Mouse (Mus musculus): ENCODE measurements around the gene Cog7. TPM values are rescaled to one million over a fixed set of nuclear protein-coding genes. Genes with fewer than 3 reads are reported as not detected.

Gene Cog7
- total RNA-seq, 2 experiments from 2014 or later: 24.5 to 26.2 TPM

DNA sequence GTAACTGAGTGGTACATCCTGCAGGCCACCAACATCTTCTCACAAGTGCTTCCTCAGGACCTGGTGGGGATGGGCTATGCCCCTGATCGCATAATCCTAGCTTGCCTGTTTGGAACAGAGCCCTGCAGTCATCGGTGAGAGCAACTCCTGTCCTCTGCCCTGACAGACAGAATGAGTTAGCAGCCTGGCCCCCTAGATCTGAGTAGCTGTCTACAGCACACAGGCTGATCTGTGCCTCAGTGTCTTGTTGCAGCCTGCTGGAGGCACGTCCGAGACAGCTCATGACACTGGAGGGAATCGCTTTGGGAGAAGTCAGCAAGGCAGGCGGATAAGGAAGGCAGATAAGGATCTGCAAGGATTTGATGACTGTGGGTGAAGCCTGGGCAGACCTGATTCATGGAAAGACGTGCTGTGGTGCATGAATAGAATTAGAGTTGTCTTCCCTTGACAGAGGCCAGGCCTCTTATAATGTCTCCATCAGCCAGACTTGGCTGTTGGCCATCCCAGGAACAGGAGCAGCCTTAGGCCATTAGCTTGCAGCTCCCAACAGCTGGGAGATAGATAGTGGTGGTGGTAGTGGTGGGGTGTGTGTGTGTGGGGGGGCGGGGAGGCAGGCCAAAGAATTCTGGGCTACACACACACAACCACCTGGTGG lies 78.6 kb downstream of the Cog7 start:
- intact Hi-C loops (cut with DNase I): no loop called here
- DNase-seq: peak; percentile 31

DNA sequence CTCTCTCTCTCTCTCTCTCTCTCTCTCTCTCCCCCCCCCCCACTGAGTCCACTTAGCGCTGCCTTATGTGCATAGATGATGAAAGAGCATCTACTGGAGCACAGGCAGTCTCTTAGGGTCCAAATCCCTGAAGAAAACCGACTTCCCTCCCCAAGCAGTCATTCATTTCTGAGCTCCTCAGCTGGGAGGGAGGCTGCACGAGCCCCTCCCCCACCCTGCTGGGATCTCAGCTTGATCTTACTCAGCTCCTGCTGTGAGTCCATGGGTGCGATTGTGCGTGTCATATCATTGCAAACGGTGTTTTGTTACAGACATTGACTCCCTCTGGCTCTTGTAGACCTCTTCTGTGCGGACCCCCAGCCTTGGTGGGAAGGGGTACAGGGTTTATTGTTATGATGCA lies 81.6 kb downstream of the Cog7 start:
- intact Hi-C loops (cut with DNase I): no loop called here
- no peak for DNase-seq

DNA sequence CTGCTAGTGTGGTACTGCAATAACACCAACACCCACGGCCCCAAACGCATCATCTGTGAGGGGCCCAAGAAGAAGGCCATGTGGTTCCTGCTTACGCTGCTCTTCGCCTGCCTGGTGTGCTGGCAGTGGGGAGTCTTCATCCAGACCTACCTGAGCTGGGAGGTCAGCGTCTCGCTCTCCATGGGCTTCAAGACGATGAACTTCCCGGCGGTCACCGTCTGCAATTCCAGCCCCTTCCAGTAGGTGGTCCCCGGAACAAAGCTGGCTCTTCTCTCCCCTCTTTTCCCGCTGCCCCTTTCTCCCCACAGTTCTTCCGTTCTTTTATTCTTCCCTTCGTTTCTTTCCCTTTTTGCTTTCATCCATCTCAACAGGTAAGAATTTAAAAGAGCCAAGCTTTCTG lies 82.2 kb downstream of the Cog7 start:
- intact Hi-C loops (cut with DNase I): no loop called here
- DNase-seq: peak; percentile 63

DNA sequence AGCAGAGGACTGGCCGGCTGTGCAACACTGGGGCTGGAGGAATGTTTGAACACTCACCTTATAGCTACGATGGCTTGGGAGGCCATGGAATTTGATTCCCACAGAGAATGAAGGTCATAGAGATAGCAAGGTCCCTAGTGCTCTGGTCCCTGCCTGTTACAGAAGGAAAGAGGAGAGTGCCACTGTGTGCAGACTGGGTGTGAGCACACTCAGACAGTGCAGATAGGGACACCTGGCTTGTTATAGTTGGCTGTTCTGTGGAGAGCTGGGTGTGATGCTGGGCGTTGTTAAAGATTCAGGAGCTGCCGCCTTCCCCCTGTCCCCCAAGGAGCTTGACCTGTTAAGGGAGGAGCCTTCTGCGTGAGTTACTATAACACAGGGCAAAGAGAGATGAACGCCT lies 84.8 kb downstream of the Cog7 start:
- DNase-seq: no peak
- intact Hi-C loops (cut with DNase I): no loop called here

DNA sequence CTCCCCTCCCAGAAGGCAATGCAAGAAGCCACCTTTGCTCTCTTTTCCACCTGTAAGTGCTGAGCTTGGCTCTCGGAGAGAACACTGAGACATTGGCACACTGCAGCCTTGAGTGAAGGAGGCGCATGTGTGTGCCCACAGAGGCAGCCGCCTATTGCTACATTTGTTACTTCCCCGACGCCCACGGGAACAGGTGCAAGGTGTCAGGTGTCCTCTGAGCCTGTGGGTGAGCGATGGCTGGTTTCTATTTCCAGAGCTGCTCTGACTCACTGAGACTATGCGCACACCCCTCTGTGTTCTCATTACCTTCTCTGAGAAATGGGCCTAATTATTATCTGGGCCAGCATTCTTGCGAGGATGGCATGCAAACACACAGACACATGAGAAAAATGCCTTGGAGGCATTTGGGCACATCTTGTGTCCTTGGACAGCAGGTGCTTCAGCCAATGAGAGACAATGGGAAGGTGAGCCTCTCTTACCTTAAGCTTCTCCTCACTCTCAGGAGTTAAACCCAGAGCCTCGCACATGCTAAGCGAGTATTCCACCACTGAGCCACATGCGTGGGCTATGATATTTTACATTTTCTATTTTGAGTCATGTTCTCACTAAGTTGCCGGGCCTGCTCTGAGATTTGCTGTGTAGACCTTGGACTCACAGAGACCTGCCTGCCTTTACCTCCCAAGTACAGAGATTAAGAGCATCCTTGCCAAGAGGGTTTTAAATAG lies 90.7 kb downstream of the Cog7 start:
- no peak for DNase-seq
- intact Hi-C loops (cut with DNase I): no loop called here

DNA sequence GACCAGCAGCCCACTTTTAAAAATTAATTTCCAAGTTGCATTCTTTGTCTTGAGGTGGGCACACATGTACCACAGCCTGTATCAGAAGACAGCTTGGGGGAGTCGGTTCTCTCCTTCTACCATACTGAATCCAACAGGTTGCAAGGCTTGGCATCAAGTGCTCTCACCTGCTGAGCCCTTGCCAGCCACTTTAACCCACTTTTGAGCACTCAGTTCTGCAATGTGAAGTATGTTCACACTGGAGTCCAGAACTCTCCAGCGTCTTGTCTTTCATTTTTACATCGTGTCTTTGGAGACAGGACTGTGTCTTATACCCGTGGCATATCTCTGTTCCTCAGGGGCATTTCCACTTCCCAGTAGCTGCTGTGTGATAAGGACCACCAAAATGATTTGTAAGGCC lies 101.3 kb downstream of the Cog7 start:
- no peak for DNase-seq
- intact Hi-C loops (cut with DNase I): no loop called here

DNA sequence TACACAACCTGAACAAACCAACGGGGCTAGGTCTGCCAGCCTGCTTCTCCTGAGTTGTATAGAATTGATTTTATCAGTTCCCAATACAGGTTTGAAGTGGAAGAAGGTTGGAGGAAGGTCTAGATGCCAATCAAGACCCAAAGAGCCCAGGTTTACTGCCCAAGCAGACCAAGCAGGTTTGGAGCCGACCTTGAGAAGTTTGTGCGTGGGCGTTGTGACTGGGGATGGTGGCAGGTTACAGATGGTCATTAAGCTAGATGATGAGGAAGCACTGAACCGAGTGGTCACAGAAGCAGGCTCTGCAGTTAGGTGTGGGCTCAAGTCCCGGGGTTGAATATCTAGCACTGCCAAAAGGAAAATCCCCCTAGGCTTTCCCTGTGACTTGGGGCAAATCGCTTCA lies 106.7 kb downstream of the Cog7 start:
- DNase-seq: no peak
- intact Hi-C loops (cut with DNase I): no loop called here

DNA sequence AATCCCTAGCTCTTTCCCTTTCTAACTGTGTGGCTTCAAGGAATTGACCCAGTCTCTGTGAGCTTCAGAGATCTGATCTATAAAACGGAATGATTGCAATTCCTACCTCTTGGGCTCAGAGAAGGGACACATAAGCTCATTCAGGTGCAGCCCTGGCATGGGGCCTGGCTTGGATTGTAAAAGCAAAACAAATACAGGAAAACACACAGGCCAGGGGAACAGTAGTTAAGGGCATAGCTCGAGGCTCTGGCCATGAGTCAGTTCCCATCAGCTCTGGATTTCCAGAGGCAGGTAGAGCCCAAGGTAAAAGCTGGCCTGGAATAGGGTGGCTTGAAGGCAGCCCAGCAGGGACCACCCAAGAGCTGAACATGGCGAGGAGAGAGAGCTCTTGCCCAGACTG lies 107.5 kb downstream of the Cog7 start:
- DNase-seq: no peak
- intact Hi-C loops (cut with DNase I): no loop called here

DNA sequence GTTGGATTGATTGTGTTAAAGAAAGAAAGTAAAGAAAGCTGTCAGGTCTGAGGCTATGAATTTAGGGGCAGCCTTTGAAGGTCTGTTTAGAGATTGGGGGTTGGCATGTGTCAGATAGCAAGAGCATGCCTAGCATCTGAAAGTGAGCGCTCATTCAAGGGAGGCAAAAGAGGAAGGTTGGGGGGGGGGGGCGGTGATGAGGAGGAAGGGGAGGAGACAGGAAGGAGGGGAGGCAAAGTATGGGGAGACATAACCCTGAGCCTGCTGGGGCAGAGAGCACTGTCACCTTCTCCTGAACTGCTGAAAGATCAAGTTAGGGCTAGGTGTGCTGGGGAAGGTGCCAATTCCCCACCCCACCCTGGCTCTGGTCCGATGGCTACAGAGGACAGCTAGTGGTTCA lies 109.9 kb downstream of the Cog7 start:
- no peak for DNase-seq
- intact Hi-C loops (cut with DNase I): no loop called here

DNA sequence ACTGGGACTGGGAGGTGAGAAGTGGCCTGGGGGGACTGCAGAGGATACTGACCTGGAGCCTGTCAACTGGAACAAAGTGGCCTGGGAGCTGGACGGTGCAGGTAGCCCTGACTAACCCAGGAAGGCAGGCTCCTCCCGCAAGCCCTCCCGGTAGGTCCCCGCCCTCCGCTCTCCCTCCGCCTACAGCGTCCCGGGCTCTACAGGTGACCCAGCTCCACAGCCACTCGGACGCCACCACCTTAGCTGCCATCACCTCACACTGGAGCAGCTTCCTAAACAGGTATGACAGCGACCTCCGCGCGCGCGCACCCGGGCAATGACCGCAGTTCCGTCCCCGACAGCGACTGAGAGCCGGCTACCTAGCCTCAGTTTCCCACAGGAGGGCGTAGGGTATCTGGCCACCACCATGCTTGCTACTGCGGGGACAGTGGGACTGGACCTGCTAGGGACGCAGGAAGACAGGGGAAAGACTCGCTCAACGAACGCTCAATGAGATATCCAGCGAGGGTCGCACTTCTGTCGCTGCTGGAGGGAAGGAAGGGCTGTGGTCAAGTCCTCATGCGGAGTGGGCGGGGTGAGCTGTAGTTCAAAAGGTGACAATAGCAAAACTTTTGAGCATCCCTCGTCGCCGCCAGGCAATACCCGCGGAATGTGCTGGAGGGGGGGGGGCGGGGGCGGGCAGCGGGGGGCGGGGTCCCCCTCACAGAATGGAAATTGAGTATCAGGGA lies 116.5 kb downstream of the Cog7 start, which contains the start of gene Scnn1b:
Gene Scnn1b (plus strand): TSS at position 181 of the 728 bp plus-strand sequence.
- no peak for DNase-seq
- intact Hi-C loops (cut with DNase I): no loop called here

DNA sequence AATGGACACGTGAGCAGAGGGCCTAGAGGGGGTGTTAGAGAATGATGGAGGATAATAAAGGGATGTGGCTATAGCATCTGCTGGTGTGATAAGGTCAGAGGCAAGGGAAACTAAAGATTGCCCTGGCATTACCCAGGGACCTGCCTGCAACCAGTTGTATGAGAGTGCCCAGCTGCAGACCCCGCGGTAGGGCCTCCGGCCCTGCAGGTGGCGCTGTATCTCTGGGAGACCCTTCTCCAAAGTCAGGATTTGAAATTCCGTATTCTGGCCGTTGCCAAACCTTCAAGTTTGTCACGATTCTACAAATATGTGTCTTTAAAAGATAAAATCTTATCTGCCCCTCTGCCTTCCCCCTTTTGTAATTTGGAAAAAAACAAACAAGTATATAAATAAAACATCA lies 122.6 kb downstream of the Cog7 start:
- intact Hi-C loops (cut with DNase I): no loop called here

DNA sequence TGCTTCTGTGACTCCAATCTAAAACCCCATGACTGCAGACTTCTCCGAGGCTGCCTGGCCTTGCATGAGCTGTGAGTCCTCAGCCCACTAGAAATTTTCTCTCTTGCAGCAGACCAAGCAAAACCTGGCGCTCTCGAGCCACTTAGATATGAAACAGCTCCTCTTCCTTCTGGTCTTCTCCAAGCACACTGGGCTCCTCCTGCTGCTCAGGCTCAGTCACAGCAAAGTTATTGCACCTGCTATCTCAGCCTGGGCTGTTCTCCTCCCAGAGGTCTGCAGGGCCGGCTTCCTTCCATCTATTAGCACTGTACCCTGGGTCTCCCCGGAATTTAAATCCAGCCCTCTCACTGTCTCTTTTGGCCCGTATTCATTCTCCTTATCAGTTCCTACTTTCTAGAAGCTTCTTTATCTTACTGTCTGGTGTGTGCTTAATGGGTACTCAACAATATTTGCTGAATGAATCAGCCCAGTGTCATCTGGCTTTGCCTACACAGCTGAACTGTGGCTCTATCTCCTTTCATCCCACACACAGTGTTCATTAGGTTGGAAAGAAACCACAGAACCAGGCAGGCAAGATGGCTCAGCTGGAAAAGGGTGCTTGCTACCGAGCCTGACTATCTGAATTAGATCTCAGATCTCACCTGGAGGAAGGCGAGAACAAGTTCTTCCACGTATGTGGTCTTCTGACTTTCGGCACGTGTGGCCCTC lies 124.2 kb downstream of the Cog7 start:
- intact Hi-C loops (cut with DNase I): no loop called here
- no peak for DNase-seq

More for the DNA sequence above, 122.6 kb downstream of the Cog7 start:
- DNase-seq: no peak

DNA sequence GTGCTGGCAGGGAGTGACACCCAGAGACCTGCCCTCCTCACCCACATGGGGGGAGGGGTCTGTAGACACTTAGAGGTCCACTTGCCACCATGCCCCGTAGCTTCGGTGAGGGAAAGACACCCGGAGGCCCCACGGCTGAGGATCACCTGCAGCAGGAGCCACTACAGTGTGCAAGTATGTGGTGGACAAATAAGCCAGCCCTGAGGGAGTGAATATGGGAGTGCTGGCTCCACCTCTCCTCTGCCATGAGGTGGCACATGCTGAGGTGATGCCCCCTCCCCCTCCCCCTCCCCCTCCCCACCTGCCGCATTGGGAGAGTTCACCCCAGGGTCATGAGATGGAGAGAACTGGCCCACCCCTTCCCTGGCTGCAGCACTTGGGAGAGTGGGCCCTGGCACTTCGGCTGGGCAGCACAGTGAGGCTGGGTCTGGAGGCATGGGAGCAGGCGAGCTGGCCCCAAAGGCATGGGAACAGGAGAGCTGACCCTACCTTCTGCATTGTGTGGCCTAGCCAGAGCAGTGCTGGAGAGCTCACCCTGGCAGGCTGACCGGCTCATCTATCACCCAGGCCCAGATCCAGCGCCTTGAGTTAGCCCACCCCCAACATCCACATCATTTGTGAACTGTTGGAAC lies 132.9 kb downstream of the Cog7 start:
- DNase-seq: no peak
- intact Hi-C loops (cut with DNase I): no loop called here

DNA sequence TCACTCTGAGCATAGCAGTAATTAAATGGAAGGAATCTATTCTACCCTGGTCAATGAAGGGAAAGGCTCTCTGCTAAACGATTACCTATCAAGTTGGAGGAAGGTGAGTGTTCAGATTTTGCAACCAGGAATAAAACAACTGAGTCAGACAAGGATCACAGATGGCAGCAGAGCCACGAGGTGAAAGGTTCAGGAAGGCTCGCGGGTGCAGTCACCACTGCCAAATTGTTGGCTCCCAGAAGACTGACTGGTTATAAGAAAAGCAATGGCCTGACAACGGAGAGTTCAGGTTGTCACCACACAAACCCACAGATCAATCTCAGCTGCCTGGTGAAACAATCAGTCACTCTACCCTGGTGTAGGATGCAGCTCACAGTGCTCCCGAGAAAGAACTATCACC lies 135.5 kb downstream of the Cog7 start:
- intact Hi-C loops (cut with DNase I): no loop called here
- DNase-seq: no peak

DNA sequence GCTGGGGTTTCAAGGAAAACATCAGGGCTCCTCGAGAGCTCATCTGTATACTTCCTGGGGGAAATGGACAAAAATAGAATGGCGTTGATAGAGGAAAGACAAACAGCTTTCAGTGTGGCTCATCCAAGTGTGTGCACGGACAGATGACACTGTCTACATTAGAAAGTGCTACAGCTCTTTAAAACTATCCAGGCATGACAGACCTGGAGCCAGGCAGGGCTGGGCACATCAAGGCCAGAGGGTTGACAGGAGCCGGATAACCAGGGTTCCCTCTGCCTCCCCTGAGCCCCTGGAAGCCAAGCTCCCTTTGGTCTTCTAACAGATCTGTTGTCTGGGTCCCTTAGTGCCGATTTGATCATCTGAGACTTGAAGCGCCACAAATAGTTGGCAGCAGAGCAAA lies 139.3 kb downstream of the Cog7 start:
- intact Hi-C loops (cut with DNase I): no loop called here
- no peak for DNase-seq

DNA sequence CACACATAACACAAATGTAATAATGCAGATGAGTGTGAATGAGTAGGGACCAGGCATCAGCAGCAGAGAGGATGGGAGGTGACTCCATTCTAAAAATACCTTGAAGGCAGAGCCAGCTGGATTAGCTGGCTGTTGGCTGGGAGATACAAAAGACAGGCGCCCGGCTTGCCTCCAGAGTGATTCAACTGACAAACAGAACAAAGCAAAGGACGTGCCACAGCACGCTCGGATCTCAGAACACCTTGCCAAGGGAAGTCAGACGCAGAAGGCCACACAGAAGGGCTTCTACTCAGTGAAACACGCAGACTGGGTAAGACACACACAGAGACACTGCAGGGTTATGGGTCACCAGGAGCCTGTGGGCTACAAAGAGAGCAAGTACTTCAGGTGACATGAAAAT lies 140.7 kb downstream of the Cog7 start:
- intact Hi-C loops (cut with DNase I): no loop called here
- no peak for DNase-seq

DNA sequence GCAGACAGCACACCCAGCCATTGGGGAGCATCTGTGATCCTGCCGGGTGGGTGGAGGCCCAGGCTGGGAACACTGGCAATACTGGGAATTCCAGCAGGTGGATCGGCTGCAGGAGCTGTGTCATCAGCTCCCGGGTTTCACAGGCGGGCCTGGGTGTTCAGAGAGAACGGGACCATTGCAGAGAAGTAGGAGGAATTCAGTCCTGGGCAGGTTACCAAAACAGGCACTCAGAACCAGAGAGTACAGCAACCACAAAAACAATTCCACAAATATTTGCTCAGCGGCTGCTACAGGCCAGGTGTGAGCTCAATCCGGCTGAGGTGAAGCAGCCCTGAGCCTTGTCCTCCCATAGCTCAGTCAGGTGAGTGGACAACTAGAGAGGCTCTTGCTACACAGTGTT lies 144.7 kb downstream of the Cog7 start:
- intact Hi-C loops (cut with DNase I): no loop called here
- DNase-seq: no peak

DNA sequence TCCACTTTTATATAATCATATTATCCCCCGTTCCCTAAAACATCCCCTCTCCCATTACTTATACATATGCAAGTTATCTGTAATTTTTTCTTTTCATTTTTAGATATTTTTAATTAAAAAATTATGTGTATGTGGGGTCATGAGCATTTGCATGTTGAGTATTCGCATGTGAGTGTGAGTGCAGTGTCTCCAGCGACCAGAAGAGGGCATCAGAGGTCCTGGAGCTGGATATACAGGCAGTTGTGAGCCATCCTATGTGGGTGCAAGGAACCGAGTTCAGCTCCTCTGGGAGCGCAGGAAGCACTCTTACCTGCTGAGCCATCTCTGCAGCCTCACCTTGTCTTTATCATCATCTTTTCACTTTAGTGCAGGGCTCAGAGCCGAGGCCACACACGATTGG lies 146.1 kb downstream of the Cog7 start:
- DNase-seq: no peak
- intact Hi-C loops (cut with DNase I): no loop called here

Measured in left cerebral cortex, postnatal 4 days (tissue).